Mouse (Mus musculus) embryonic facial prominence, embryonic 14.5 days (tissue): ENCODE measurements around the gene Ctnnd1. TPM values are rescaled to one million over a fixed set of nuclear protein-coding genes. Genes with fewer than 3 reads are reported as not detected.
"Not testable (repeated sequence)": the region's sequence is repeated elsewhere in the genome, so short reads cannot be mapped to it uniquely, and the experiment has no call there.

ENCODE experiments used
- ATAC-seq: fragments of 200-750 bp; cut with Nextera tagmentation; 2 replicates; pipeline ENCODE4 v1.8.0; 2017; ENCODE audit warnings: low read depth, moderate number of reproducible peaks, moderate TSS enrichment
- DNase-seq: peaks from one replicate; pipeline ENCODE4 v3.0.0-alpha.2; 2015; ENCODE audit warnings: low spot score
- H3K27ac ChIP-seq: fragments of 300-500 bp; sonication (generic); replicated peaks from 2 replicates; pipeline ENCODE4 v1.5.1; 2014; ENCODE audit warnings: low read depth, mild to moderate bottlenecking, low read length, moderate library complexity
- H3K27me3 ChIP-seq: fragments of 300-500 bp; sonication (generic); replicated peaks from 2 replicates; pipeline ENCODE4 v1.6.1; 2014; ENCODE audit warnings: low read length; ENCODE audit not compliant: control insufficient read depth, insufficient read depth
- H3K36me3 ChIP-seq: fragments of 300-500 bp; sonication (generic); 2 replicates; pipeline ENCODE4 v1.6.1; 2014; ENCODE audit warnings: low read length, mixed read lengths; ENCODE audit not compliant: control insufficient read depth, insufficient read depth
- H3K4me1 ChIP-seq: fragments of 300-500 bp; sonication (generic); 2 replicates; pipeline ENCODE4 v1.6.1; 2014; ENCODE audit warnings: antibody characterized with exemption, low read length; ENCODE audit not compliant: control insufficient read depth, insufficient read depth
- H3K4me2 ChIP-seq: fragments of 300-500 bp; sonication (generic); 2 replicates; pipeline ENCODE4 v1.6.1; 2014; ENCODE audit warnings: low read depth, mild to moderate bottlenecking, low read length, moderate library complexity, mixed read lengths
- H3K4me3 ChIP-seq: fragments of 300-500 bp; sonication (generic); 2 replicates; pipeline ENCODE4 v1.5.1; 2014; ENCODE audit warnings: low read depth, mild to moderate bottlenecking, low read length
- H3K9ac ChIP-seq: fragments of 300-500 bp; sonication (generic); 2 replicates; pipeline ENCODE4 v1.6.1; 2014; ENCODE audit warnings: low read depth, mild to moderate bottlenecking, low read length, moderate library complexity, mixed read lengths
- H3K9me3 ChIP-seq: fragments of 300-500 bp; sonication (generic); 2 replicates; pipeline ENCODE4 v1.6.1; 2016; ENCODE audit warnings: low read length; ENCODE audit not compliant: control insufficient read depth
- WGBS: fragments of 180-500 bp; shearing (Covaris S2); extraction: QIAGEN DNeasy Blood & Tissue Kit; methylation state at CpG from one replicate; pipeline ENCODE4 v1.1.7; 2014; 5-methylcytosine and 5-hydroxymethylcytosine counted together
- polyA plus RNA-seq: library from polyadenylated mRNA; unstranded; fragments of >200 nt; fragmentation: Nextera tagmentation; extraction: Ambion mirVana; gene quantifications from 2 replicates; pipeline ENCODE4 v1.2.1, GENCODE M21; 2014

Gene Ctnnd1
- polyA plus RNA-seq, 1 experiment from 2014 or later = 49.0 TPM

GRCm38 (mm10) chr2:84677270-84677967 lies 26.9 kb upstream of the Ctnnd1 start:
- DNase-seq = peak; percentile 33
- H3K36me3 ChIP-seq = peaks cover 34% of the 10 kb centered on the region
- WGBS = 11% methylated on average over 22 of the region's 22 CpGs
- ATAC-seq = peak; percentile 56
- peak overlapping the region; percentile 77 for H3K4me2 ChIP-seq
- H3K27me3 ChIP-seq = no peaks in the 10 kb centered on the region
- peak overlapping the region; percentile 80 for H3K4me3 ChIP-seq
- H3K4me1 ChIP-seq = peaks cover 8% of the 10 kb centered on the region
- H3K9ac ChIP-seq = peak overlapping the region; percentile 60
- no peaks in the 10 kb centered on the region for H3K9me3 ChIP-seq
- H3K27ac ChIP-seq = no peak overlapping the region

GRCm38 (mm10) chr2:84671535-84671934 lies 21.0 kb upstream of the Ctnnd1 start:
- H3K27me3 ChIP-seq, H3K4me1 ChIP-seq, H3K4me3 ChIP-seq, DNase-seq, ATAC-seq, H3K9me3 ChIP-seq, H3K9ac ChIP-seq: not testable (repeated sequence)
- 0 out of 2 replicates have a peak overlapping the region, but pooled peaks have one; percentile 93 for H3K27ac ChIP-seq
- H3K36me3 ChIP-seq = peaks cover 42% of the 10 kb centered on the region
- peak overlapping the region; percentile 60; the same call in 1 of the 2 replicates for H3K4me2 ChIP-seq
- WGBS = 49% methylated on average over 4 of the region's 5 CpGs

GRCm38 (mm10) chr2:84670569-84670933 lies 20.0 kb upstream of the Ctnnd1 start, which contains the start of gene Selenoh:
TSS of gene Selenoh (minus strand) at chr2:84670770.
- H3K4me3 ChIP-seq = peak within 1 kb of the TSS; percentile 98
- no peaks in the 10 kb centered on the region for H3K9me3 ChIP-seq
- peak within 1 kb of the TSS; percentile 96 for H3K9ac ChIP-seq
- peak within 1 kb of the TSS; percentile 93 for H3K27ac ChIP-seq
- under 1% methylated on average over 20 of the region's 20 CpGs for WGBS
- DNase-seq (peak; percentile 98), ATAC-seq (peak; percentile 98)
- H3K27me3 ChIP-seq = no peaks in the 10 kb centered on the region
- H3K4me1 ChIP-seq = peaks cover 7% of the 10 kb centered on the region
- H3K4me2 ChIP-seq = peak within 1 kb of the TSS; percentile 60
- peaks cover 42% of the 10 kb centered on the region for H3K36me3 ChIP-seq

- Histone ChIP-seq H3K4me2 (peak overlapping the region; percentile 60), H3K36me3 (peaks cover 39% of the 10 kb centered on the region), H3K27me3 (no peaks in the 10 kb centered on the region), H3K27ac (peak overlapping the region; percentile 93), H3K4me3 (peak overlapping the region; percentile 98), H3K9me3 (no peaks in the 10 kb centered on the region), H3K9ac (peak overlapping the region; percentile 96), H3K4me1 (peaks cover 7% of the 10 kb centered on the region)
- 4% methylated on average over 28 of the region's 39 CpGs for WGBS
- DNase-seq (peak; percentile 49), ATAC-seq (peak; percentile 78)
Measured at GRCm38 (mm10) chr2:84669828-84670568, 19.4 kb upstream of the Ctnnd1 start.

- H3K4me1 ChIP-seq = peaks cover 7% of the 10 kb centered on the region
- ATAC-seq (no peak), DNase-seq (no peak)
- no peak overlapping the region for H3K4me2 ChIP-seq
- WGBS = 60% methylated on average over 12 of the region's 12 CpGs
- H3K27ac ChIP-seq = no peak overlapping the region
- no peaks in the 10 kb centered on the region for H3K27me3 ChIP-seq
- H3K36me3 ChIP-seq = peaks cover 16% of the 10 kb centered on the region
- H3K4me3 ChIP-seq = no peak overlapping the region
- no peak overlapping the region for H3K9ac ChIP-seq
- H3K9me3 ChIP-seq = no peaks in the 10 kb centered on the region
Measured at GRCm38 (mm10) chr2:84666081-84666480, 15.5 kb upstream of the Ctnnd1 start.

DNA sequence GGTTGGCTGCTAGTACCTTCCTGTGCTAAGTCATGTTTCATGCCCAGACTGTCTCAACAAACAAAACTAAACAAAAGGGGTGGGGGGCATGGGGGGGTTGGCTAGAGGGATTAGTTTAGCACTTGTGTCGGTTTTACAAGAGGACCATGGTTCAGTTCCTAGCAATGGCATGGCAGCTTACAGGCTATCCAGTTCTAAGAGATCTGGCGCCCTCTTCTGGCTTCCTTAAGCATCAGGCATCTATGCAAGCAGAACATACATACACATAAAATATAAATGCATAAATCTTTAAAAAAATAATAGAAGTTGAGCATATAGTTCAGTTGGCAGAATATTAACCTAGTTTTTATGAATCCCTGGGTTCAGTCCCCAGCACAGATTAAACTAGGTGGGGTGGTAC lies 12.3 kb upstream of the Ctnnd1 start:
- ATAC-seq = no peak
- peak; percentile 64 for DNase-seq
- H3K36me3 ChIP-seq = 0 out of 2 replicates have a peak, but pooled peaks cover 4% of the 10 kb centered on the region
- no peaks in the 10 kb centered on the region for H3K9me3 ChIP-seq
- no peak overlapping the region for H3K4me3 ChIP-seq
- no peaks in the 10 kb centered on the region for H3K4me1 ChIP-seq
- no peak overlapping the region for H3K4me2 ChIP-seq
- no peak overlapping the region for H3K27ac ChIP-seq
- H3K9ac ChIP-seq = no peak overlapping the region
- H3K27me3 ChIP-seq = no peaks in the 10 kb centered on the region
- WGBS = 25% methylated on average over 2 of the region's 2 CpGs

DNA sequence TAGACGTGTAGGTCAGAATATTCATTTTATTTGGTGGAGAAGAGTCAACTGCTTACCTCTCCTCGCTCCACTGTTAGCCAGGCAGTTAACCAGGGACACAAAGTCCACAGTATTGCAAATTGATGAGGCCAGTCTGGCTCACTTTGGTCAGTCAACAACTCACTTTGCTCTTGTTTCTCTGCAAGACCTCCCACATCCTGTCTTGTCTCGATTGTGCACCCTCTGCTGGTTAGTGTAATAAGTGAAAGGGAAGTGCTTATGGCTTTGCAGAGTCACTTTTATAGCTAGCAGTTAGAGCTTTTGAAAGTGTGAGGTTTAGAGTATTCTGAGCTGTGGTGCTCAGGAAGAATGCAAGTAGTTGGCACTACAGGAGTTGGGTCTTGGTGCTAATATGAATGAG lies 9.7 kb upstream of the Ctnnd1 start:
- H3K36me3 ChIP-seq = no peaks in the 10 kb centered on the region
- DNase-seq = peak; percentile 46
- WGBS = 65% methylated on average over 3 of the region's 3 CpGs
- H3K9me3 ChIP-seq = no peaks in the 10 kb centered on the region
- no peak for ATAC-seq
- H3K27ac ChIP-seq = no peak overlapping the region
- no peak overlapping the region for H3K9ac ChIP-seq
- no peak overlapping the region for H3K4me3 ChIP-seq
- no peaks in the 10 kb centered on the region for H3K4me1 ChIP-seq
- H3K27me3 ChIP-seq = no peaks in the 10 kb centered on the region
- H3K4me2 ChIP-seq = no peak overlapping the region

DNA sequence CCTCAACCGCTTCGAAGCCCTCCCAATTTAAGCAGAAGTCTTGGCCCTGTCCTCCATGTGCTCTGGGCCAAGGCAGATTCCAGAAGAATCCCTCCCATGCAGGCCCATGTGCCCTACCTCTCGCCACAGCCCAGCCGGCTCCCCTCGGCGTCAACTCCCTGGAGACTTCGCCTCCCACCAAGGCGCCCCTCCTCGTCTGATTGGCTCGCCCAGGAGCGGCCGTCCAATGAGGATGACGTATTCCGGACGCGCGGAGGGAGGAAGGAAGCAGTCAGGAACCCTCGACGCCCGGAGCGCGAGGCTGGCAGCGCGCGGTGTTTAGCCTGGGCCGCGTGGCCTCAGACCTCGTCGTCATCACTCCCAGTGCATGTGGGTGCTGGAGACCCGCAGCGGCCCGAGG lies 8.2 kb upstream of the Ctnnd1 start, which contains the start of gene Btbd18:
Gene Btbd18 (plus strand): TSS at position 274 of the 400 bp plus-strand sequence.
- H3K9ac ChIP-seq = no peak within 1 kb of the TSS
- ATAC-seq (no peak), DNase-seq (no peak)
- no peak within 1 kb of the TSS for H3K27ac ChIP-seq
- H3K4me3 ChIP-seq = no peak within 1 kb of the TSS
- H3K36me3 ChIP-seq = no peaks in the 10 kb centered on the region
- H3K4me1 ChIP-seq = no peaks in the 10 kb centered on the region
- no peaks in the 10 kb centered on the region for H3K9me3 ChIP-seq
- H3K4me2 ChIP-seq = no peak within 1 kb of the TSS
- 94% methylated on average over 32 of the region's 32 CpGs for WGBS
- H3K27me3 ChIP-seq = no peaks in the 10 kb centered on the region
